Mouse (Mus musculus) T-helper 17 cell (primary cell): Measurements from ENCODE around the gene Srsf7.

Experiments
- in situ Hi-C, 2 experiments: fragments of 300-600 bp; cut with MboI, MseI; formaldehyde crosslinking; loops; 1 replicate in 1 of 2; 2 replicates in 1 of 2; pipeline ENCODE4 v1.15.1; 2025; ENCODE audit warnings: high pct_unique_total_duplicates in 2 of 2

The Srsf7 gene

GRCm38 (mm10) chr17:80205657-80206056, 1.4 kb downstream of the Srsf7 start:
- in situ Hi-C loops, result loop anchor here in 1 of 2 experiments (25.0 kb wide), 1 partner anchor 843 kb away; the partner anchor contains the start of gene Cdc42ep3

DNA sequence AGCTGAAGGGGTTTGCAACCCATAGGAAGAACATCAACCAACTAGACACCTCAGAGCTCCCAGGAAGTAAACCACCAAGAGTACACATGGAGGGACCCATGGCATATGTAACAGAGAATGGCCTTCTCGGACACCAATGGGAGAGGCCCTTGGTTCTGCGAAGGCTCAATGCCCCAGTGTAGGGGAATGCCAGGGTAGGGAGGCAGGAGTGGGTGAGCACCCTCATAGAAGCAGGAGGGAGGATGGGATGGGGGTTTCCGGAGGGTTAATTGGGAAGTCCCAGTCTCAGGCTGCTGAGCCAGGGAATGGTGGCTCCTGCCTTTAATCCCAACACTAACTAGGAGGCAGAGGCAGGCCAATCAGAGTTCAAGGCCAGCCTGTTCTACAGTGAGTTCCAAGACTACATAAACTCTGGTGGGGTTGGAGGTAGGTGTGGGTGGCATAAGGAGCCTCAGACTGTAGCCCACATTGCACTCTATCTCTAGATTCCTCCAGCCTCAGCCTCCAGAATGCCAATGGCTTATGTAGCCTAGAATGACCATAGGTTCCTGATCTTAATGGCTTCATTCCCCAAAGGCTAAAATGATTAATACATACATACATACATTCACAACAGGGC, 7.8 kb downstream of the Srsf7 start:
- in situ Hi-C loops, result no loop called here

- in situ Hi-C loops, result loop anchor here in 1 of 2 experiments (5.0 kb wide), 1 partner anchor 166 kb away; no protein-coding TSS in a partner anchor
These were observed 14.0 kb downstream of the Srsf7 start for GRCm38 (mm10) chr17:80193075-80193474.

DNA sequence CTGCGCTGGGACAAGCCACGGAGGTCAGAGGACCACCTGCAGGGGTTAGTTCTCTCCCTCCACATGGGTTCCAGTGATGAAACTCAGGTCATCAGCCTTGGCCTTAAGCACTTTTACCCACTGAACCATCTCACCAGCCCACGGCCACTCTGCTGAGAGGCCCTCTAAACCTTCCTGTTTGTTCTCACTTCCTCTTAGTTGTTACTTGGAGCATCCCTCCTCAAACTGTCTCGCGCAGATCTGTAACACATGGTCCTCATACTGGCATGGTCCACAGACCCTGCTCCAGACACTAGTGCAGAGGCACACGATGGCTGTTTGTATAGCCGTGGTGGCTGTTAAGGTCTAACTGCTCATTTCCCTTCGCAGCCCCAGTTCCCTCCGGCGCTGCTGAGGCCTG, 23.5 kb downstream of the Srsf7 start:
- in situ Hi-C loops, result loop anchor here (5.0 to 10.0 kb wide), 3 partner anchors 161 to 319 kb away; no protein-coding TSS in a partner anchor

- in situ Hi-C loops, result loop anchor here (5.0 to 10.0 kb wide), 3 partner anchors 158 to 316 kb away; no protein-coding TSS in a partner anchor
These were observed 26.6 kb downstream of the Srsf7 start for GRCm38 (mm10) chr17:80180468-80180867.

DNA sequence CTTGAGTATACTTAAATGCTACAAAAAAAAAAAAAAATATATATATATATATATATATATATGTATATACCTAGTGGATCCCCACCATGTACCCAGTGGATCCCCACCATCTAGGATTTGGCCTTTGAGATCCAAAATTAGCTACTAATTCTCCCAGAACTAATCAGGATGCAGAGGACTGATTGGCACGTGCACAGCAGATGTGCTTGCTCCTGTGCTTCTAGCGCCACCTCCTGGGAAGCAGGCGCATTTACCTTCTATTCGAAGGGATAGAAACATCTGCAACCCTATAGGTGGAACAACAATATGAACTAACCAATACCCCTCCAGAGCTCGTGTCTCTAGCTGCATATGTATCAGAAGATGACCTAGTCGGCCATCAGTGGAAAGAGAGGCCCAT, 27.1 kb downstream of the Srsf7 start:
- in situ Hi-C loops, result loop anchor here (5.0 to 10.0 kb wide), 4 partner anchors 65 to 315 kb away; no protein-coding TSS in a partner anchor

GRCm38 (mm10) chr17:80178846-80179245, 28.3 kb downstream of the Srsf7 start:
- in situ Hi-C loops, result loop anchor here in 1 of 2 experiments (10.0 kb wide), 1 partner anchor 64 kb away; no protein-coding TSS in a partner anchor

DNA sequence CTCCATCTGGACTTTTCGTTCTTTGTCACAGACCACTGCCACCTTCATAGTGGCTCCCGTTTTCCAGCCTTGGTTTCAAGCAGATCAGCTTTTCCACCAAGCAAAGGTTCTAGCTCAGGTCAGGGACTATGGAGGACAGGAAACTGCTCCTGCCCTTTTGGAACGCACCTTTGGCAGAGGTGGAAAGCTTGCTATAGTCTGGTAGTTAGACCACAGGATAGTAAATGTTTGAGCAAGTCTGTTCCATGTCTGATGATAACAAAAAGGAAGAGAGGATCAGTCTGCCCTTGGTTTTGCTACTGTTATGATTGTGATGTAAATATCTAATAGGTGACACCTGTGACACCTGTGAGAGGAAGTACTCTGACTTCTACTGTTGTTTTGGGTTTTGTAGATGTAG, 31.1 kb downstream of the Srsf7 start:
- in situ Hi-C loops, result loop anchor here in 1 of 2 experiments (10.0 kb wide), 1 partner anchor 61 kb away; no protein-coding TSS in a partner anchor

GRCm38 (mm10) chr17:80175386-80175739, 31.7 kb downstream of the Srsf7 start:
- in situ Hi-C loops, result loop anchor here in 1 of 2 experiments (10.0 kb wide), 1 partner anchor 61 kb away; no protein-coding TSS in a partner anchor

GRCm38 (mm10) chr17:80174699-80175385, 32.3 kb downstream of the Srsf7 start:
- in situ Hi-C loops, result loop anchor here (5.0 to 10.0 kb wide), 3 partner anchors 38 to 113 kb away; partner anchors contain the start of gene Hnrnpll (in 2 of the 2)

DNA sequence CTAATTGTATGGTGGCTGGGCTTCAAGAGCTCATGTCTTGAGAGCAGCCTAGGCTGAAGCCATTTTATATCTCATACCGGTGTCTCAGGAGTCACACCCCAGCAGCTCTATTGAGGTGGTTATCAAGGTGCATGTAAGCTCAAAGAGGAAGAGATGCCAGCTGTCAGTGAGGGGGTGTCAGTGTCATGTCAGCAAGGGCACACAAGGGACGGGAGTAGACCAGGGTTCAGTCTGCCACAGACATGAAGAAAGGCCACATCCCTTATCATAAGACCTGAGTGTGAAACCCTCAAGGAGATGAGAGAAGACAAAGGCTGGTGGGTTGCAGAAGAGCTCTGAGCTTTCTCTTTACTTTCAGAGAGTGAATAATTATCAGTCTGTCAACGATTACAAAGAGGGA, 33.0 kb downstream of the Srsf7 start:
- in situ Hi-C loops, result loop anchor here (5.0 to 10.0 kb wide), 3 partner anchors 37 to 112 kb away; partner anchors contain the start of gene Hnrnpll (in 2 of the 2)

- in situ Hi-C loops, result loop anchor here (5.0 to 10.0 kb wide), 3 partner anchors 36 to 111 kb away; partner anchors contain the start of gene Hnrnpll (in 2 of the 2)
These were observed 33.4 kb downstream of the Srsf7 start for GRCm38 (mm10) chr17:80173708-80174107.

- in situ Hi-C loops, result loop anchor here (5.0 to 10.0 kb wide), 3 partner anchors 35 to 110 kb away; partner anchors contain the start of gene Hnrnpll (in 2 of the 2)
These were observed 34.3 kb downstream of the Srsf7 start for GRCm38 (mm10) chr17:80172761-80173160.

GRCm38 (mm10) chr17:80171948-80172347, 35.2 kb downstream of the Srsf7 start:
- in situ Hi-C loops, result loop anchor here (5.0 to 10.0 kb wide), 3 partner anchors 35 to 110 kb away; partner anchors contain the start of gene Hnrnpll (in 2 of the 2)

DNA sequence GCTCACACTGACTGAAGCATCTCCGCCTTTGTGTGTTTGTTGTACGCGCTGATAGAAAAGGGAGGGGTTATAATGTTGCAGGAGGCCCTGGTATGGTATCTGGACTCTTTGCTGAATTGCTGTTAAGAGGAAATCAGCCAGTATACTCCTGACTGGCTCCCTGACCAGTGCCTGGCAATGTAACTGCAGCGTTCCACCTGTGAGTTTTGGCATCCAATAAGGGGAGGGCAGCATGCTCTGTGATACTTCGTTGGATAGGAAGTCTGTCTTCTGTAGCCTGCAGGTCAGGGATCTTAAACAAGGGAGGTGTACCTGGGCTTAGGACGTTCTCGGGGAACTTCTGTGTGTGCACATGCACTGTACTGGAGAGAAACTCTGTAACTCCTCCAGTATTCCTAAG, 36.2 kb downstream of the Srsf7 start:
- in situ Hi-C loops, result loop anchor here (5.0 to 10.0 kb wide), 3 partner anchors 34 to 109 kb away; partner anchors contain the start of gene Hnrnpll (in 2 of the 2)

DNA sequence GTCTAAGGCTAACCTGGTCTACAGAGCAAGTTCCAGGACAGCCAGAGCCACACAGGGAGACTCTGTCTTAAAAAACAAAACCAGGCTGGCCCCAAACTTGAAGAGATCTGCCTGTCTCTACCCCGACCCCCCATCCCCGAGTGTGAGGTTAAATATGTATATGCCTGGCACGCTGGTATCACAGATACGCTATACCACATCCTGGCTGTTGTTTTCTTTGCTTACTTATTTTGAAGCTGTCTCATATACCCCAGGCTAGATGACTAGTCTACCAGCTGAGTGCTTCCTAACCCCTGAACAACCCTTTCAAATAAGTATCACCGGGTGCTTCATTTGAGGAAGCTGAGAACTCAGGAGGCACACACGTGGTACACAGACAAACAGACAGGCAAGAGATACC, 37.3 kb downstream of the Srsf7 start:
- in situ Hi-C loops, result loop anchor here (5.0 to 10.0 kb wide), 3 partner anchors 32 to 107 kb away; partner anchors contain the start of gene Hnrnpll (in 2 of the 2)

- in situ Hi-C loops, result no loop called here
These were observed 38.5 kb downstream of the Srsf7 start for GRCm38 (mm10) chr17:80168425-80169182.

GRCm38 (mm10) chr17:80167851-80168251, 39.3 kb downstream of the Srsf7 start:
- in situ Hi-C loops, result no loop called here

GRCm38 (mm10) chr17:80167436-80167835, 39.7 kb downstream of the Srsf7 start:
- in situ Hi-C loops, result no loop called here

DNA sequence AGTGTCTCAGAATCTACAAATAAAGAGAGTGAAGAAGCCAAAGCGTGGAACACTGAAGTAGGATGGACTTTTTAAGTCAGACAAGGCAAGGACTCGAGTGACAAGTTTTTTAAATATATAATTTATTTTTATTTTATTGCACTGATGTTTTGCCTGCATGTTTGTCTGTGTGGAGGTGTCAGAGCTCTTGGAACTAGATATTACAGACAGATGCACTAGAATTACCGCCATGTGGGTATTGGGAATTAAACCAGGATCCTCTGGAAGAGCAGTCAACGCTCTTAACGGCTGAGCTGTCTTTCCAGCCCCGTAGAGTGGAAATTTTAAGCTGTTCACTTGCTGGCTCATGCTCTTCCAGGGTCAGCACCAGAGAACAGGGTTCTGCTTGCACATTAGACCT, 40.8 kb downstream of the Srsf7 start:
- in situ Hi-C loops, result no loop called here

GRCm38 (mm10) chr17:80165741-80166140, 41.4 kb downstream of the Srsf7 start:
- in situ Hi-C loops, result no loop called here
